Mouse (Mus musculus) frontal cortex, postnatal 14 days (tissue): ENCODE measurements around the gene Ftsj3.

Source experiments
- DNase-seq, 2 experiments: peaks; one replicate each; pipeline ENCODE4 v3.0.0; 2022; ENCODE audit warnings: low spot score in 2 of 2

Ftsj3 gene

GRCm38 (mm10) chr11:106255685-106256451 is at the start of gene Ftsj3, which contains the start of gene Psmc5:
Gene Ftsj3, minus strand, starts transcription at chr11:106256079.
Gene Psmc5, plus strand, starts transcription at chr11:106256154.
- peak; percentile 94 to 96 for DNase-seq

GRCm38 (mm10) chr11:106305348-106306064 is 49.6 kb upstream of the Ftsj3 start:
- no peak for DNase-seq

GRCm38 (mm10) chr11:106302634-106303033 is 46.8 kb upstream of the Ftsj3 start:
- DNase-seq: no peak

GRCm38 (mm10) chr11:106301765-106302164 is 45.9 kb upstream of the Ftsj3 start, which contains the start of gene Gh:
Gene Gh, minus strand, starts transcription at chr11:106301865.
- DNase-seq: no peak

GRCm38 (mm10) chr11:106291861-106292260 is 36.0 kb upstream of the Ftsj3 start:
- DNase-seq: no peak

- no peak for DNase-seq
Observed at GRCm38 (mm10) chr11:106290376-106290775, 34.5 kb upstream of the Ftsj3 start.

- no peak for DNase-seq
Observed at GRCm38 (mm10) chr11:106289369-106289768, 33.5 kb upstream of the Ftsj3 start.

GRCm38 (mm10) chr11:106286987-106287386 is 31.1 kb upstream of the Ftsj3 start:
- no peak for DNase-seq

GRCm38 (mm10) chr11:106286206-106286605 is 30.3 kb upstream of the Ftsj3 start:
- no peak for DNase-seq

GRCm38 (mm10) chr11:106284126-106284525 is 28.2 kb upstream of the Ftsj3 start:
- no peak for DNase-seq

- DNase-seq: no peak
Observed at GRCm38 (mm10) chr11:106283371-106283770, 27.5 kb upstream of the Ftsj3 start.

GRCm38 (mm10) chr11:106282452-106282851 is 26.6 kb upstream of the Ftsj3 start:
- DNase-seq: no peak

GRCm38 (mm10) chr11:106276454-106276853 is 20.6 kb upstream of the Ftsj3 start, which contains the start of gene Tcam1:
Gene Tcam1, plus strand, starts transcription at chr11:106276672.
- peak; percentile 86 to 94 for DNase-seq

- DNase-seq: no peak
Observed at GRCm38 (mm10) chr11:106274971-106275411, 19.1 kb upstream of the Ftsj3 start.

- DNase-seq: no peak
Observed at GRCm38 (mm10) chr11:106274374-106274773, 18.5 kb upstream of the Ftsj3 start.

GRCm38 (mm10) chr11:106273811-106274210 is 17.9 kb upstream of the Ftsj3 start:
- no peak for DNase-seq

GRCm38 (mm10) chr11:106273311-106273684 is 17.4 kb upstream of the Ftsj3 start:
- DNase-seq: no peak

GRCm38 (mm10) chr11:106272644-106273310 is 16.9 kb upstream of the Ftsj3 start, which contains the start of gene Smarcd2:
Gene Smarcd2, minus strand, starts transcription at chr11:106272972.
- DNase-seq: peak; percentile 99

GRCm38 (mm10) chr11:106271794-106272643 is 16.1 kb upstream of the Ftsj3 start:
- DNase-seq: peak in 1 of 2 experiments; percentile 43

- no peak for DNase-seq
Observed at GRCm38 (mm10) chr11:106271131-106271793, 15.4 kb upstream of the Ftsj3 start.

GRCm38 (mm10) chr11:106269060-106269431 is 13.2 kb upstream of the Ftsj3 start:
- no peak for DNase-seq
